Mouse (Mus musculus) spleen, adult 2 months (tissue): ENCODE measurements around the gene Olfr1326-ps1. TPM values are rescaled to one million over a fixed set of nuclear protein-coding genes. Genes with fewer than 3 reads are reported as not detected.

Source experiments
- DNase-seq, 2 experiments: peaks; one replicate each; pipeline versions ENCODE4 v3.0.0 to v3.0.0-alpha.2; 2012 to 2021; ENCODE audit warnings: low spot score in 2 of 2, low read depth in 1 of 2
- H3K27ac ChIP-seq: fragments of 200-500 bp; 2 replicates; pipeline ENCODE4 v1.5.1; 2012; ENCODE audit warnings: low read length, inconsistent platforms; ENCODE audit not compliant: insufficient read depth
- H3K27me3 ChIP-seq: fragments of 200-500 bp; 2 replicates; pipeline ENCODE4 v1.6.1; 2012; ENCODE audit warnings: mild to moderate bottlenecking, moderate library complexity, low read length, inconsistent platforms; ENCODE audit not compliant: control insufficient read depth, insufficient read depth
- H3K36me3 ChIP-seq: fragments of 200-500 bp; 2 replicates; pipeline ENCODE4 v1.6.1; 2012; ENCODE audit warnings: mild to moderate bottlenecking, low read length, inconsistent platforms; ENCODE audit not compliant: control insufficient read depth, insufficient read depth
- H3K4me1 ChIP-seq: fragments of 200-500 bp; 2 replicates; pipeline ENCODE4 v1.6.1; 2011; ENCODE audit warnings: inconsistent platforms; ENCODE audit not compliant: control insufficient read depth, insufficient read depth, insufficient read length
- H3K4me3 ChIP-seq: fragments of 200-500 bp; 2 replicates; pipeline ENCODE4 v1.5.1; 2011; ENCODE audit warnings: mild to moderate bottlenecking, inconsistent platforms; ENCODE audit not compliant: insufficient read depth, insufficient read length; ENCODE audit errors: extremely low read depth
- CTCF ChIP-seq: fragments of 200-500 bp; IDR thresholded peaks from 2 replicates; pipeline ENCODE4 v1.5.1; 2011; ENCODE audit warnings: mild to moderate bottlenecking, inconsistent platforms; ENCODE audit not compliant: insufficient read depth, insufficient read length, insufficient replicate concordance; ENCODE audit errors: extremely low read depth
- POLR2A ChIP-seq: fragments of 200-500 bp; IDR thresholded peaks from 2 replicates; pipeline ENCODE4 v1.6.1; 2011; ENCODE audit warnings: low read depth, low read length, inconsistent platforms
- WGBS: fragments of 180-500 bp; shearing (Covaris S2); methylation state at CpG from one replicate; pipeline ENCODE4 v1.1.7; 2018; 5-methylcytosine and 5-hydroxymethylcytosine counted together
- polyA plus RNA-seq: library from polyadenylated mRNA; depleted of rRNA; stranded (reverse); fragments of >200 nt; gene quantifications from 2 replicates; pipeline ENCODE4 v1.2.3, GENCODE M21; 2012; rRNA removed

Olfr1326-ps1 gene
- polyA plus RNA-seq, result not detected in 2 replicates

DNA sequence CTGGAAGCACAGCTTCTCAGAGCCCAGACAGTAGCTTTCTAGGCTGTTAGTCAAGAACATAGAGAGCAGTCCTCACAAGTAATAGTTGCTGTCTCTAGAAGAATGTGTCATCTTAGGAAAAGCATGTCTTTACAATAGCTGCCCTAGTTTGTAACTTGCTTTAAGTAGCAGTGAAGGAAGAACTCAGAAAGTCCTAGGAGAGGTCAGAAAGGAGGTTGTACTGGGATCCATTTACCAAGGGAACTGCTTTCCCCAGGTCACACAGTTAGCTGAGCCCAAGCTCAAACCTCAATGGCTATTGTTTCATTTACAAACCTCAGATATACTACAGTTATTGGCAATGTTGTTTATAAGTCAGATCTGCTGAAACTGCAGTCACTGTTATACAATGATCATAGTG is at the start of gene Olfr1326-ps1:
Gene Olfr1326-ps1 (minus strand): TSS at position 101 of the 400 bp plus-strand sequence.
- TF ChIP-seq POLR2A (no peak), CTCF (no peak)
- Histone ChIP-seq H3K4me3 (no peak within 1 kb of the TSS), H3K27ac (no peak within 1 kb of the TSS), H3K27me3 (no peaks in the 10 kb centered on the region), H3K36me3 (no peaks in the 10 kb centered on the region), H3K4me1 (no peaks in the 10 kb centered on the region)
- DNase-seq, result no peak

DNA sequence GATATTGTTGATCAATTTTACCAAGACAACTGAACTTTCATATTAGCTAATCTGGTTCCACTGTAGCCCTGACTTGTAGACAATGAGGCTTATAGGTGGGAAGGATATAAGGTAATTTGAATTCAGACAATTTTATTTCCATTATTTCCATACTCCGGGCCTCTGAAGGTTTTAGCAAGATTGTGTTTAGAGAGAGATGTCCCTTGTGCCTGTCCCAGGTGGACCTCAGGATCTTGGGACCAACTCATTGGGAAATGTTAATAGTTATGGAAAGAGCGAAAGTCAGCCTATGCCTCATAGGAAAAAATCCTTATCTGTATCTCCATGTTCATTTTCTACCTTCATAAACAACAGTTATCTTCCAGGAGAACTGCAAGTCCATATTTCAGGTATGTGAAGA is 17.7 kb upstream of the Olfr1326-ps1 start, which contains the start of gene Olfr1325:
Gene Olfr1325 (plus strand): TSS at position 301 of the 400 bp plus-strand sequence.
- DNase-seq, result no peak
- Histone ChIP-seq H3K4me3 (no peak within 1 kb of the TSS), H3K4me1 (no peaks in the 10 kb centered on the region), H3K27me3 (no peaks in the 10 kb centered on the region), H3K27ac (no peak within 1 kb of the TSS), H3K36me3 (no peaks in the 10 kb centered on the region)
- TF ChIP-seq POLR2A, result no peak
- TF ChIP-seq CTCF, result no peak
- WGBS, result 88% methylated on average over 2 of the region's 2 CpGs

Other genes with a start within 250 kb of the Olfr1326-ps1 start
- 12.1 and 12.3 TPM in 2 replicates for gene Plxna3, start 245.8 kb downstream of the Olfr1326-ps1 start, polyA plus RNA-seq
- gene Lage3, start 221.3 kb downstream of the Olfr1326-ps1 start, polyA plus RNA-seq, result 28.1 and 29.0 TPM in 2 replicates
- gene Ubl4a, start 201.7 kb downstream of the Olfr1326-ps1 start, polyA plus RNA-seq, result 24.1 and 24.5 TPM in 2 replicates
- gene Slc10a3, start 201.5 kb downstream of the Olfr1326-ps1 start, polyA plus RNA-seq, result 14.0 and 15.0 TPM in 2 replicates
- 25.4 and 32.9 TPM in 2 replicates for gene Fam3a, start 181.6 kb downstream of the Olfr1326-ps1 start, polyA plus RNA-seq
- 10.1 and 14.7 TPM in 2 replicates for gene Ikbkg, start 181.6 kb downstream of the Olfr1326-ps1 start, polyA plus RNA-seq
- 18.9 and 19.7 TPM in 2 replicates for gene G6pdx, start 145.7 kb downstream of the Olfr1326-ps1 start, polyA plus RNA-seq
- gene Gm6880, start 93.5 kb downstream of the Olfr1326-ps1 start, polyA plus RNA-seq, result not detected in 2 replicates
- not detected in 2 replicates for gene Olfr1325, start 17.8 kb upstream of the Olfr1326-ps1 start, polyA plus RNA-seq
- not detected in 2 replicates for gene Gm5640, start 70.7 kb upstream of the Olfr1326-ps1 start, polyA plus RNA-seq
- gene Gm6890, start 166.0 kb upstream of the Olfr1326-ps1 start, polyA plus RNA-seq, result not detected in 2 replicates